Mouse (Mus musculus) embryonic facial prominence, embryonic 10.5 days (tissue): ENCODE results near the gene Plekhj1. TPM values are rescaled to one million over a fixed set of nuclear protein-coding genes. Genes with fewer than 3 reads are reported as not detected.
A peak's percentile ranks its signal among the peaks of the same experiment; 100 is the strongest.

ENCODE experiments used
- DNase-seq: peaks from one replicate; pipeline ENCODE4 v3.0.0-alpha.2; 2017; ENCODE audit warnings: low spot score
- H3K27ac ChIP-seq: fragments of 300-500 bp; sonication (generic); replicated peaks from 2 replicates; pipeline ENCODE4 v1.5.1; 2016; ENCODE audit warnings: mild to moderate bottlenecking
- H3K27me3 ChIP-seq: fragments of 300-500 bp; sonication (generic); replicated peaks from 2 replicates; pipeline ENCODE4 v1.6.1; 2016; ENCODE audit warnings: low read depth, mild to moderate bottlenecking; ENCODE audit not compliant: poor library complexity, severe bottlenecking
- H3K36me3 ChIP-seq: fragments of 300-500 bp; sonication (generic); replicated peaks from 2 replicates; pipeline ENCODE4 v1.6.1; 2016; ENCODE audit warnings: mild to moderate bottlenecking, moderate library complexity
- H3K4me1 ChIP-seq: fragments of 300-500 bp; sonication (generic); 2 replicates; pipeline ENCODE4 v1.6.1; 2016
- H3K4me3 ChIP-seq: fragments of 300-500 bp; sonication (generic); 2 replicates; pipeline ENCODE4 v1.5.1; 2016; ENCODE audit warnings: mild to moderate bottlenecking, moderate library complexity
- H3K9me3 ChIP-seq: fragments of 300-500 bp; sonication (generic); 2 replicates; pipeline ENCODE4 v1.6.1; 2016; ENCODE audit warnings: mild to moderate bottlenecking
- WGBS: fragments of 180-500 bp; shearing (Covaris S2); methylation state at CpG from one replicate; pipeline ENCODE4 v1.1.7; 2016; 5-methylcytosine and 5-hydroxymethylcytosine counted together
- microRNA counts: library from miRNA; unstranded; fragments of <30 nt; microRNA quantifications from one replicate; lab custom pipeline; 2017
- microRNA-seq: library from miRNA; unstranded; fragments of <30 nt; microRNA quantifications from one replicate; pipeline ENCODE4, GENCODE M21; 2017
- polyA plus RNA-seq: library from polyadenylated mRNA; unstranded; fragments of >200 nt; fragmentation: Nextera tagmentation; extraction: Ambion mirVana; gene quantifications from 2 replicates; pipeline ENCODE4 v1.2.1, GENCODE M21; 2016

The Plekhj1 gene
- polyA plus RNA-seq, 1 experiment from 2014 or later, result 181 TPM

DNA sequence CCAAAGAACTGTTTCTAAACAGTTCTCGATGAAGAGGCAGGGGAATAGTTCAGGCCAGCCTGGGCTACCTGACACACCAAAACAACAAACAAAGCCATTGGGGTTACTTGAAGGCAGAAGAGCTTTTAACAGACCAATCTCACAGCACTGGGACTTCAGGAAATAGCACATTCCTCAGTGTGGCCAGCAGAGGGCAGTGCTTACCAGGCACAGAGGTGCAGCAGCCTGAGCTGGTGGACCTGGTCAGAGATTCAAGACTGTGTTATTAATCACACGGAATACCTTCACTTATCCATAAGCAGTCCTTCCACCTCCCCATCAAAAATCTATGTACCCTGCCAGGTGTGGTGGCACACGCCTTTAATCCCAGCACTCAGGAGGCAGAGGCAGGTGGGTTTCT, 51.0 kb downstream of the Plekhj1 start:
- WGBS, result 15% methylated on average over 3 of the region's 3 CpGs
- Histone ChIP-seq H3K4me3 (no peak overlapping the region), H3K27ac (no peak overlapping the region), H3K27me3 (no peaks in the 10 kb centered on the region), H3K36me3 (no peaks in the 10 kb centered on the region), H3K4me1 (peaks cover 29% of the 10 kb centered on the region), H3K9me3 (no peaks in the 10 kb centered on the region)
- DNase-seq, result peak; percentile 82

MicroRNA genes within 50 kb of the gene (microRNA counts, 519-probe panel; counts per million panel counts)
- microRNA mmu-miR-1982 (lab: Ali Mortazavi, UCI), result 188 counts per million, percentile 57 among the panel's probes with 10 or more counts

Small RNA genes within 50 kb of the gene (microRNA-seq; reads per million reads assigned to microRNA genes)
- gene Mir1982, result 2.1 reads per million

Other genes starting within 250 kb of the Plekhj1 start
- 34.7 and 35.0 TPM in 2 replicates for gene Rexo1, start 237.1 kb downstream of the Plekhj1 start, polyA plus RNA-seq
- gene Klf16, start 221.3 kb downstream of the Plekhj1 start, polyA plus RNA-seq, result 8.5 TPM in 2 replicates
- gene Abhd17a, start 208.3 kb downstream of the Plekhj1 start, polyA plus RNA-seq, result 79.8 and 84.9 TPM in 2 replicates
- 84.8 and 88.2 TPM in 2 replicates for gene Scamp4, start 195.8 kb downstream of the Plekhj1 start, polyA plus RNA-seq
- gene Adat3, start 195.7 kb downstream of the Plekhj1 start, polyA plus RNA-seq, result 10.9 and 14.1 TPM in 2 replicates
- 5.7 and 6.4 TPM in 2 replicates for gene Gm49322, start 192.6 kb downstream of the Plekhj1 start, polyA plus RNA-seq
- 198 TPM in 2 replicates for gene Csnk1g2, start 175.8 kb downstream of the Plekhj1 start, polyA plus RNA-seq
- 83.2 and 84.8 TPM in 2 replicates for gene Btbd2, start 141.6 kb downstream of the Plekhj1 start, polyA plus RNA-seq
- 118 and 119 TPM in 2 replicates for gene Mknk2, start 120.5 kb downstream of the Plekhj1 start, polyA plus RNA-seq
- gene Mob3a, start 96.6 kb downstream of the Plekhj1 start, polyA plus RNA-seq, result 54.4 and 54.7 TPM in 2 replicates
- 10.5 and 10.8 TPM in 2 replicates for gene Izumo4, start 96.4 kb downstream of the Plekhj1 start, polyA plus RNA-seq
- gene Ap3d1, start 56.4 kb downstream of the Plekhj1 start, polyA plus RNA-seq, result 60.5 and 61.5 TPM in 2 replicates
- gene Dot1l, start 43.4 kb downstream of the Plekhj1 start, polyA plus RNA-seq, result 23.5 and 25.0 TPM in 2 replicates
- 114 and 127 TPM in 2 replicates for gene Sf3a2, start 428 bp downstream of the Plekhj1 start, polyA plus RNA-seq
- gene Amh, start 6.6 kb upstream of the Plekhj1 start, polyA plus RNA-seq, result 0.11 and 0.17 TPM in 2 replicates
- gene Jsrp1, start 14.9 kb upstream of the Plekhj1 start, polyA plus RNA-seq, result 0.26 and 0.52 TPM in 2 replicates
- 2,205 and 2,316 TPM in 2 replicates for gene Oaz1, start 28.0 kb upstream of the Plekhj1 start, polyA plus RNA-seq
- gene Lingo3, start 45.4 kb upstream of the Plekhj1 start, polyA plus RNA-seq, result 1.3 and 1.6 TPM in 2 replicates
- 364 TPM in 2 replicates for gene Lsm7, start 56.6 kb upstream of the Plekhj1 start, polyA plus RNA-seq
- gene Sppl2b, start 56.6 kb upstream of the Plekhj1 start, polyA plus RNA-seq, result 45.2 and 45.3 TPM in 2 replicates
- 0.06 and 0.10 TPM in 2 replicates for gene Tmprss9, start 73.2 kb upstream of the Plekhj1 start, polyA plus RNA-seq
- gene Timm13, start 102.3 kb upstream of the Plekhj1 start, polyA plus RNA-seq, result 349 and 359 TPM in 2 replicates
- 82.7 and 83.1 TPM in 2 replicates for gene Lmnb2, start 119.6 kb upstream of the Plekhj1 start, polyA plus RNA-seq
- 6.5 and 6.8 TPM in 2 replicates for gene Gadd45b, start 131.4 kb upstream of the Plekhj1 start, polyA plus RNA-seq
- 6.5 and 6.7 TPM in 2 replicates for gene Gng7, start 216.3 kb upstream of the Plekhj1 start, polyA plus RNA-seq
- 1.4 and 1.9 TPM in 2 replicates for gene Diras1, start 227.0 kb upstream of the Plekhj1 start, polyA plus RNA-seq
- gene Slc39a3, start 238.8 kb upstream of the Plekhj1 start, polyA plus RNA-seq, result 14.0 and 16.9 TPM in 2 replicates